Mouse (Mus musculus) myocyte (in vitro differentiated cells): Measurements from ENCODE around the gene Nwd1. TPM values are rescaled to one million over a fixed set of nuclear protein-coding genes. Genes with fewer than 3 reads are reported as not detected.

ENCODE experiments used
- H3K27me3 ChIP-seq: one replicate; pipeline ENCODE4 v1.6.1; 2011; ENCODE audit not compliant: control insufficient read depth, insufficient read depth, insufficient read length
- H3K36me3 ChIP-seq: one replicate; pipeline ENCODE4 v1.6.1; 2011; ENCODE audit not compliant: control insufficient read depth, insufficient read depth
- H3K4me2 ChIP-seq: one replicate; pipeline ENCODE4 v1.6.1; 2011; ENCODE audit warnings: low read depth, control low read depth
- H3K4me3 ChIP-seq: one replicate; pipeline ENCODE4 v1.5.1; 2011; ENCODE audit warnings: mild to moderate bottlenecking, control low read depth, moderate library complexity
- H3K79me2 ChIP-seq: one replicate; pipeline ENCODE4 v1.6.1; 2011; ENCODE audit not compliant: control insufficient read depth, insufficient read depth
- H3ac ChIP-seq: one replicate; pipeline ENCODE4 v1.6.1; 2011; ENCODE audit not compliant: control insufficient read depth, insufficient read length
- CEBPB ChIP-seq: IDR thresholded peaks from 2 replicates; pipeline ENCODE4 v1.6.1; 2011; ENCODE audit warnings: mild to moderate bottlenecking, moderate library complexity; ENCODE audit not compliant: poor library complexity, insufficient read depth, severe bottlenecking
- E2F4 ChIP-seq: IDR thresholded peaks from one replicate; pipeline ENCODE4 v1.6.1; 2011; ENCODE audit warnings: mild to moderate bottlenecking, control low read depth, moderate library complexity; ENCODE audit not compliant: insufficient read depth
- MAX ChIP-seq: IDR thresholded peaks from one replicate; pipeline ENCODE4 v1.6.1; 2011; ENCODE audit warnings: low read depth, mild to moderate bottlenecking, control low read depth
- MYOD1 ChIP-seq, 3 experiments: IDR thresholded peaks; one replicate each; pipeline ENCODE4 v1.6.1; 2011; ENCODE audit warnings: control low read depth in 2 of 3, low read depth in 2 of 3, mild to moderate bottlenecking in 2 of 3, moderate library complexity in 1 of 3; ENCODE audit not compliant: insufficient read length in 2 of 3, control insufficient read depth in 1 of 3
- MYOG ChIP-seq, 3 experiments: IDR thresholded peaks; one replicate each; pipeline ENCODE4 v1.6.1; 2011; ENCODE audit warnings: control low read depth in 2 of 3, low read depth in 2 of 3, mild to moderate bottlenecking in 2 of 3; ENCODE audit not compliant: insufficient read length in 2 of 3, control insufficient read depth in 1 of 3, insufficient read depth in 1 of 3
- POLR2A ChIP-seq: IDR thresholded peaks from one replicate; pipeline ENCODE4 v1.6.1; 2011; ENCODE audit warnings: low read depth, mild to moderate bottlenecking, control low read depth, moderate library complexity; ENCODE audit not compliant: insufficient read length
- POLR2AphosphoS2 ChIP-seq: IDR thresholded peaks from one replicate; pipeline ENCODE4 v1.6.1; 2011; ENCODE audit warnings: low read depth, control low read depth; ENCODE audit not compliant: insufficient read length
- REST ChIP-seq: IDR thresholded peaks from one replicate; pipeline ENCODE4 v1.6.1; 2011; ENCODE audit warnings: mild to moderate bottlenecking, control low read depth, moderate library complexity; ENCODE audit not compliant: insufficient read depth, insufficient read length
- SRF ChIP-seq: IDR thresholded peaks from one replicate; pipeline ENCODE4 v1.6.1; 2011; ENCODE audit warnings: low read depth; ENCODE audit not compliant: control insufficient read depth, insufficient read length
- TCF12 ChIP-seq: IDR thresholded peaks from one replicate; pipeline ENCODE4 v1.6.1; 2011; ENCODE audit warnings: mild to moderate bottlenecking, control low read depth; ENCODE audit not compliant: poor library complexity, insufficient read depth, severe bottlenecking
- TCF3 ChIP-seq: IDR thresholded peaks from one replicate; pipeline ENCODE4 v1.6.1; 2011; ENCODE audit warnings: low read depth, control low read depth; ENCODE audit not compliant: insufficient read length
- USF1 ChIP-seq: IDR thresholded peaks from one replicate; pipeline ENCODE4 v1.6.1; 2011; ENCODE audit warnings: low read depth, mild to moderate bottlenecking, control low read depth, moderate library complexity
- polyA plus RNA-seq: library from polyadenylated mRNA; unstranded; fragments of >200 nt; fragmentation: generic; extraction: Trizol; gene quantifications from one replicate; pipeline ENCODE4 v1.2.1, GENCODE M21; 2012; ENCODE audit warnings: missing spikeins

Nwd1 gene
- polyA plus RNA-seq, 1 experiment: 0.10 TPM

DNA sequence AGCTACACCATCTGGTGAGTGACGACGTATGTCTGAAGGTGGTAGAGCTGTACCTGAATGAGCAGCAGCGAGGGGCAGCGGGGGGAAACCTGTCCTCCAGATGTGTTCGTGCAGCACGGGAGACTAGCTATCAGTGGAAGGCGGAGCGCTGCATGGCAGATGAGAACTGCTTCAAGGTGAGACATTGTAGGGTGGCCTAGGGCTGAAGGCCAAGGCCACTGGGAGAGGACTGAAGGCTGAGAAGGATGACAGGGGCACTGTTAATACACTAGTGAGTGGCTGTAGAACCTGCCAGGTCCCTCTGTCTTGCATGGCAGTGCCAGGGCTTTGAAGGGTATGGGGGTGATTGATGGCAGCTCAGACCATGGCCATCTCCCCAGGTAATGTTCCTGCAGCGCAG lies 106.7 kb downstream of the Nwd1 start:
- Histone ChIP-seq H3K4me3 (no peak overlapping the region), H3K4me2 (no peak overlapping the region), H3K27me3 (no peaks in the 10 kb centered on the region), H3ac (no peak overlapping the region), H3K79me2 (no peaks in the 10 kb centered on the region), H3K36me3 (peaks cover 32% of the 10 kb centered on the region)
- TF ChIP-seq REST: no peak
- no peak for TF ChIP-seq SRF
- TF ChIP-seq POLR2AphosphoS2: no peak
- no peak for TF ChIP-seq TCF12
- TF ChIP-seq MYOD1 (IDR thresholded peaks at IDR 0.05; ENCODE audit: control insufficient read depth in 1 of 3, insufficient read length in 2 of 3, low read depth in 2 of 3): no peak
- TF ChIP-seq CEBPB: no peak
- no peak for TF ChIP-seq MYOG (IDR thresholded peaks at IDR 0.05; ENCODE audit: control insufficient read depth in 1 of 3, insufficient read depth in 1 of 3, insufficient read length in 2 of 3, low read depth in 2 of 3)
- TF ChIP-seq POLR2A: no peak
- TF ChIP-seq TCF3: no peak
- TF ChIP-seq MAX: no peak
- TF ChIP-seq E2F4: no peak
- TF ChIP-seq USF1: no peak

DNA sequence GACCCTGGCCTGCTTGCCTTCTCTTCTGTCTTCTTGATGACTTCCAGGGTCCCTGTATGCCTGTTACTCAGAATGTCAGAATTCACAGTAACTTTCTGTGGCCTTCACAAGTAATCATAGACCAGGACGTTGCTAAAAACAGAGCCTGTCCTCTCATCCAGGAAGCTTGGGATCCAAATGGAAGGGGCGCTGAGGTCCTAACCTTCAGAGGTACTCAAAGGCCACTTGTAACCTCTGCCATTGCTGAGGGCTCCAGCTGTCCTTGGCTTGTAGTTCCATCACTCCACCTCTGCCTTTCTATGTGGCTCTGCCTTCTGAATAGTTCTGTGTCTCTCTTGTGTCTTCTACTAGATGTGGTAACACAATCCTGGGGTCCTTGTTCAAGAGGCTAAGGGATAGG lies 107.3 kb downstream of the Nwd1 start:
- H3K27me3 ChIP-seq: no peaks in the 10 kb centered on the region
- no peak overlapping the region for H3ac ChIP-seq
- H3K4me2 ChIP-seq: no peak overlapping the region
- no peak overlapping the region for H3K4me3 ChIP-seq
- TF ChIP-seq MAX: no peak
- no peak for TF ChIP-seq POLR2AphosphoS2
- no peak for TF ChIP-seq REST
- TF ChIP-seq TCF12: no peak
- no peak for TF ChIP-seq MYOD1 (IDR thresholded peaks at IDR 0.05; ENCODE audit: control insufficient read depth in 1 of 3, insufficient read length in 2 of 3, low read depth in 2 of 3)
- TF ChIP-seq TCF3: no peak
- TF ChIP-seq POLR2A: no peak
- TF ChIP-seq E2F4: no peak
- TF ChIP-seq SRF: no peak
- no peak for TF ChIP-seq CEBPB
- TF ChIP-seq USF1: no peak
- TF ChIP-seq MYOG (IDR thresholded peaks at IDR 0.05; ENCODE audit: control insufficient read depth in 1 of 3, insufficient read depth in 1 of 3, insufficient read length in 2 of 3, low read depth in 2 of 3): no peak
- H3K79me2 ChIP-seq: no peaks in the 10 kb centered on the region
- peaks cover 30% of the 10 kb centered on the region for H3K36me3 ChIP-seq

DNA sequence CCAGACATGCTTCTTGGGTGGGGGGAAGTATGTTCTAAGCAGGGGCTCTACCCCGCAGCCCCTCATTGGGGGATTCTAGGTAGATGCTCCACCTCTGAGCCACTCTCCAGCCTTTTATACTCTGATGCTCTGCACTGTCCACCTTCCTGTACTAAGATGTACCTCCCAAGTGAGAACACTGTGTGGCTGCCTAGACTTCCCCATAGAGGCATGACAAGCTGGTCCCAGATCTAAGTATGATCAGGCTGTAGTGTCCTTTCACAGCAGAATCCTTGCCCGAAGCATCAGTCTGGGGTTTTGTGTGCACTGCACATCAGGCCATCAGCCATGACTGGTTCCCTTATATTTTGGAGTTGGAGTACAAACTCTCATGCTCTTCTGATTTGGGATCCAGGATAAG lies 109.5 kb downstream of the Nwd1 start:
- Histone ChIP-seq H3ac (no peak overlapping the region), H3K27me3 (no peaks in the 10 kb centered on the region), H3K4me3 (no peak overlapping the region), H3K36me3 (peaks cover 23% of the 10 kb centered on the region), H3K4me2 (no peak overlapping the region), H3K79me2 (no peaks in the 10 kb centered on the region)
- TF ChIP-seq CEBPB: no peak
- TF ChIP-seq E2F4: no peak
- no peak for TF ChIP-seq MAX
- no peak for TF ChIP-seq TCF12
- TF ChIP-seq TCF3: no peak
- no peak for TF ChIP-seq POLR2AphosphoS2
- no peak for TF ChIP-seq MYOG (IDR thresholded peaks at IDR 0.05; ENCODE audit: control insufficient read depth in 1 of 3, insufficient read depth in 1 of 3, insufficient read length in 2 of 3, low read depth in 2 of 3)
- TF ChIP-seq SRF: no peak
- no peak for TF ChIP-seq USF1
- TF ChIP-seq POLR2A: no peak
- no peak for TF ChIP-seq MYOD1 (IDR thresholded peaks at IDR 0.05; ENCODE audit: control insufficient read depth in 1 of 3, insufficient read length in 2 of 3, low read depth in 2 of 3)
- no peak for TF ChIP-seq REST

- H3ac ChIP-seq: no peak overlapping the region
- peaks cover 17% of the 10 kb centered on the region for H3K36me3 ChIP-seq
- H3K79me2 ChIP-seq: no peaks in the 10 kb centered on the region
- no peak overlapping the region for H3K4me3 ChIP-seq
- TF ChIP-seq TCF12 (no peak), REST (no peak), USF1 (no peak), POLR2AphosphoS2 (no peak), CEBPB (no peak), MYOD1 (IDR thresholded peaks at IDR 0.05; ENCODE audit: control insufficient read depth in 1 of 3, insufficient read length in 2 of 3, low read depth in 2 of 3) (no peak), POLR2A (no peak), SRF (no peak), MYOG (IDR thresholded peaks at IDR 0.05; ENCODE audit: control insufficient read depth in 1 of 3, insufficient read depth in 1 of 3, insufficient read length in 2 of 3, low read depth in 2 of 3) (no peak), MAX (no peak), E2F4 (no peak), TCF3 (no peak)
- H3K4me2 ChIP-seq: no peak overlapping the region
- H3K27me3 ChIP-seq: no peaks in the 10 kb centered on the region
These were observed 110.4 kb downstream of the Nwd1 start for GRCm38 (mm10) chr8:72756771-72757390.

DNA sequence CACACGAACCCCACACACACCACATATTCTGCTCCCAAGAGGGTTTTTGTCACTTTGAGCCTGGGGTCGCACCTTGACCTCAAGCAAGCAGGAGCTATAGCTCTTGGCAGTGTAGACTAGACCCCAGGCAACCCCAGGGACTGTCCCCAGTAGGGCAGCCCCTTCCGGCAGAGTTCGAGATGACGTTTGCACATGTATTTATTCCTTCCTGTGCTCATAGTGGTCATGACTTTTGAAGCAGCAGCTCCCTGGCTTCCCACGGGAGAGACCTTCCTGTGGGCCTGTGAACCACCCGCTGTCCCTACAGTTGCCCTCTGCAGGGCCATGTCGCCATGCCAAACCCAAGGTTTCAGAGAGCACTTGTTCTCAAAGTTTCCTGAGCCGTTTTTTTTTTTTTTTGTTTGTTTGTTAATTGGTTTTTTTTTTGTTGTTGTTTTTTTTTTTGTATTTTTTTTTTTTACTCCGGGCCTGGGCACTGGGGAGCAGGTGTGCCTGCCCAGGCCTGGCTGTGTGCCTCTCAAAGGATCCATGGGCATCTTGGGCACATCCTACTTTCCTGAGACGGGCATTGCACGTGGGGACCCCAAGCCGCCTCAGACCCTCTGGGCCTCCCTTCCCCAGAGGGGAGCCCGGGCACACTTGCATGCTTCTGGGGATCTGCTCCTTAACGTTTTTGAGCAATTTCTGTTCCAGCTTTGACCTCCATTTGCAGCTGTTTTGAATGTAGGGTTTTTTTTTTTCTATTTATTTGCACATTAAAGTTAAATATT lies 111.1 kb downstream of the Nwd1 start:
- no peaks in the 10 kb centered on the region for H3K79me2 ChIP-seq
- no peak overlapping the region for H3ac ChIP-seq
- no peaks in the 10 kb centered on the region for H3K27me3 ChIP-seq
- H3K36me3 ChIP-seq: peaks cover 13% of the 10 kb centered on the region
- TF ChIP-seq SRF: no peak
- TF ChIP-seq POLR2A: no peak
- no peak for TF ChIP-seq REST
- no peak for TF ChIP-seq E2F4
- no peak for TF ChIP-seq USF1
- no peak for TF ChIP-seq CEBPB
- TF ChIP-seq MAX: no peak
- TF ChIP-seq MYOD1 (IDR thresholded peaks at IDR 0.05; ENCODE audit: control insufficient read depth in 1 of 3, insufficient read length in 2 of 3, low read depth in 2 of 3): no peak
- H3K4me2 ChIP-seq: no peak overlapping the region
- H3K4me3 ChIP-seq: no peak overlapping the region
